Mouse (Mus musculus): ENCODE measurements around the gene Vmn1r167. TPM values are rescaled to one million over a fixed set of nuclear protein-coding genes. Genes with fewer than 3 reads are reported as not detected.
"Not testable (repeated sequence)": the region's sequence is repeated elsewhere in the genome, so short reads cannot be mapped to it uniquely, and the experiment has no call there.

The Vmn1r167 gene
- not detected in 2 replicates for polyA plus RNA-seq (2016; fragmentation: Nextera tagmentation; extraction: Ambion mirVana)

- peaks cover 40% of the 10 kb centered on the region for H3K9me3 ChIP-seq (replicated peaks)
These were observed at the start of gene Vmn1r167 for GRCm38 (mm10) chr7:23507106-23507505. Gene Vmn1r167 (minus strand): TSS chr7:23507206.

GRCm38 (mm10) chr7:23539432-23539831 is 32.4 kb upstream of the Vmn1r167 start, which contains the start of gene Vmn1r168:
Gene Vmn1r168 (plus strand): TSS chr7:23539732.
- H3K4me1 ChIP-seq; DNase-seq (ENCODE audit: low spot score); H3K27me3 ChIP-seq (ENCODE audit: low read depth, poor library complexity, severe bottlenecking); H3K27ac ChIP-seq (replicated peaks); H3K36me3 ChIP-seq; H3K4me3 ChIP-seq: not testable (repeated sequence)
- no CpG with 5 or more reads among the region's 1 CpGs for WGBS
- H3K9me3 ChIP-seq (replicated peaks), result peaks cover 29% of the 10 kb centered on the region

More at GRCm38 (mm10) chr7:23507106-23507505, at the start of gene Vmn1r167:
- not testable (repeated sequence) for H3K27me3 ChIP-seq (ENCODE audit: low read depth, poor library complexity, severe bottlenecking); H3K4me1 ChIP-seq; H3K4me3 ChIP-seq; H3K36me3 ChIP-seq; DNase-seq (ENCODE audit: low spot score); H3K27ac ChIP-seq (replicated peaks)
- 82% methylated on average over 2 of the region's 2 CpGs for WGBS

- H3K27ac ChIP-seq (replicated peaks); H3K4me3 ChIP-seq; H3K4me1 ChIP-seq; DNase-seq (ENCODE audit: low spot score); H3K36me3 ChIP-seq; H3K27me3 ChIP-seq (ENCODE audit: low read depth, poor library complexity, severe bottlenecking): not testable (repeated sequence)
- peaks cover 61% of the 10 kb centered on the region for H3K9me3 ChIP-seq (replicated peaks)
- WGBS, result 71% methylated on average over 2 of the region's 2 CpGs
These were observed 34.1 kb downstream of the Vmn1r167 start for GRCm38 (mm10) chr7:23472886-23473285.

- H3K27ac ChIP-seq (replicated peaks); H3K4me1 ChIP-seq; DNase-seq (ENCODE audit: low spot score); H3K4me3 ChIP-seq; H3K36me3 ChIP-seq; H3K27me3 ChIP-seq (ENCODE audit: low read depth, poor library complexity, severe bottlenecking): not testable (repeated sequence)
- 66% methylated on average over 3 of the region's 3 CpGs for WGBS
- peaks cover 70% of the 10 kb centered on the region for H3K9me3 ChIP-seq (replicated peaks)
These were observed 36.2 kb downstream of the Vmn1r167 start for GRCm38 (mm10) chr7:23470832-23471231.

- peaks cover 73% of the 10 kb centered on the region for H3K9me3 ChIP-seq (replicated peaks)
- DNase-seq (ENCODE audit: low spot score); H3K4me3 ChIP-seq; H3K4me1 ChIP-seq; H3K27me3 ChIP-seq (ENCODE audit: low read depth, poor library complexity, severe bottlenecking); H3K36me3 ChIP-seq; H3K27ac ChIP-seq (replicated peaks): not testable (repeated sequence)
- WGBS, result 77% methylated on average over 3 of the region's 3 CpGs
These were observed 36.8 kb downstream of the Vmn1r167 start for GRCm38 (mm10) chr7:23470201-23470600.

Other genes starting within 250 kb of the Vmn1r167 start
- gene Gm6902, start 228.3 kb downstream of the Vmn1r167 start, polyA plus RNA-seq (2016; fragmentation: Nextera tagmentation; extraction: Ambion mirVana), result not detected in 2 replicates
- not detected in 2 replicates for gene Nlrp4e, start 206.0 kb downstream of the Vmn1r167 start, polyA plus RNA-seq (2016; fragmentation: Nextera tagmentation; extraction: Ambion mirVana)
- not detected in 2 replicates for gene Nlrp5, start 121.3 kb downstream of the Vmn1r167 start, polyA plus RNA-seq (2016; fragmentation: Nextera tagmentation; extraction: Ambion mirVana)
- gene Vmn1r168, start 32.5 kb upstream of the Vmn1r167 start, polyA plus RNA-seq (2016; fragmentation: Nextera tagmentation; extraction: Ambion mirVana), result not detected in 2 replicates
- not detected in 2 replicates for gene Vmn1r169, start 68.3 kb upstream of the Vmn1r167 start, polyA plus RNA-seq (2016; fragmentation: Nextera tagmentation; extraction: Ambion mirVana)
- gene Vmn1r170, start 99.0 kb upstream of the Vmn1r167 start, polyA plus RNA-seq (2016; fragmentation: Nextera tagmentation; extraction: Ambion mirVana), result not detected in 2 replicates
- gene Vmn1r171, start 123.5 kb upstream of the Vmn1r167 start, polyA plus RNA-seq (2016; fragmentation: Nextera tagmentation; extraction: Ambion mirVana), result not detected in 2 replicates
- not detected in 2 replicates for gene Vmn1r172, start 151.1 kb upstream of the Vmn1r167 start, polyA plus RNA-seq (2016; fragmentation: Nextera tagmentation; extraction: Ambion mirVana)
- gene Vmn1r173, start 193.5 kb upstream of the Vmn1r167 start, polyA plus RNA-seq (2016; fragmentation: Nextera tagmentation; extraction: Ambion mirVana), result not detected in 2 replicates
- not detected in 2 replicates for gene Vmn1r174, start 245.1 kb upstream of the Vmn1r167 start, polyA plus RNA-seq (2016; fragmentation: Nextera tagmentation; extraction: Ambion mirVana)